Mouse (Mus musculus) ES-E14 (cell line): ENCODE results near the gene Arhgef2. TPM values are rescaled to one million over a fixed set of nuclear protein-coding genes. Genes with fewer than 3 reads are reported as not detected.

Experiments used
- DNase-seq: peaks from one replicate; pipeline ENCODE4 v3.0.0-alpha.2; 2013; ENCODE audit warnings: low read depth, low spot score
- H3K27ac ChIP-seq: 2 replicates; pipeline ENCODE4 v1.5.1; 2012; ENCODE audit warnings: low read depth, mild to moderate bottlenecking, low read length, moderate library complexity, mixed read lengths; ENCODE audit not compliant: poor library complexity, insufficient read depth, severe bottlenecking
- H3K36me3 ChIP-seq: 2 replicates; pipeline ENCODE4 v1.6.1; 2012; ENCODE audit warnings: mild to moderate bottlenecking, low read length, moderate library complexity, mixed read lengths; ENCODE audit not compliant: control insufficient read depth, poor library complexity, insufficient read depth, severe bottlenecking
- H3K4me1 ChIP-seq, 2 experiments: fragments of 150-350 bp in 1 of 2; sonication (generic) in 1 of 2; 2 replicates each; pipeline ENCODE4 v1.6.1; 2012; ENCODE audit warnings: low read length in 2 of 2, mild to moderate bottlenecking in 1 of 2, mixed read lengths in 1 of 2; ENCODE audit not compliant: control insufficient read depth in 2 of 2, insufficient read depth in 2 of 2, poor library complexity in 1 of 2
- H3K4me3 ChIP-seq, 2 experiments: fragments of 150-350 bp in 1 of 2; sonication (generic) in 1 of 2; 2 replicates each; pipeline ENCODE4 v1.5.1; 2012; ENCODE audit warnings: low read length in 2 of 2, low read depth in 1 of 2, mild to moderate bottlenecking in 1 of 2, mixed read lengths in 1 of 2; ENCODE audit not compliant: insufficient read depth in 1 of 2, poor library complexity in 1 of 2, severe bottlenecking in 1 of 2
- H3K9ac ChIP-seq: 2 replicates; pipeline ENCODE4 v1.6.1; 2012; ENCODE audit warnings: low read depth, mild to moderate bottlenecking, low read length, mixed read lengths; ENCODE audit not compliant: poor library complexity, insufficient read depth, severe bottlenecking
- H3K9me3 ChIP-seq: fragments of 150-350 bp; sonication (generic); 2 replicates; pipeline ENCODE4 v1.6.1; 2012; ENCODE audit warnings: low read depth, mild to moderate bottlenecking, low read length; ENCODE audit not compliant: control insufficient read depth, insufficient read depth
- CHD2 ChIP-seq: IDR thresholded peaks from 2 replicates; pipeline ENCODE4 v1.6.1; 2014; ENCODE audit warnings: mild to moderate bottlenecking, low read depth, low read length, inconsistent platforms
- HCFC1 ChIP-seq: IDR thresholded peaks from 2 replicates; pipeline ENCODE4 v1.6.1; 2012; ENCODE audit warnings: low read length, inconsistent platforms, borderline replicate concordance; ENCODE audit not compliant: insufficient read depth
- MAFK ChIP-seq: IDR thresholded peaks from 2 replicates; pipeline ENCODE4 v1.6.1; 2014; ENCODE audit warnings: mild to moderate bottlenecking, low read depth, low read length, inconsistent platforms; ENCODE audit not compliant: insufficient read depth
- ZC3H11A ChIP-seq: IDR thresholded peaks from 2 replicates; pipeline ENCODE4 v1.6.1; 2012; ENCODE audit warnings: low read depth, mild to moderate bottlenecking, inconsistent platforms, low read length, borderline replicate concordance
- ZNF384 ChIP-seq: IDR thresholded peaks from 2 replicates; pipeline ENCODE4 v1.6.1; 2012; ENCODE audit warnings: low read depth, low read length, inconsistent platforms
- in situ Hi-C, 2 experiments: fragments of 600-800 bp; cut with MboI; formaldehyde crosslinking; loops; one replicate each; pipeline ENCODE4 v1.15.1; 2025; ENCODE audit warnings: low sequenced_read_pairs in 2 of 2, inconsistent platforms in 1 of 2; ENCODE audit not compliant: unreplicated experiment in 2 of 2
- total RNA-seq: library from RNA; depleted of rRNA; stranded (reverse); fragments of 300-350 nt; gene quantifications from 2 replicates; pipeline ENCODE4 v1.2.3, GENCODE M21; 2012

Gene Arhgef2
- total RNA-seq, 1 experiment: 50.8 TPM

- H3K4me3 ChIP-seq: peak overlapping the region; percentile 79 to 90
- peak overlapping the region; percentile 80 for H3K9ac ChIP-seq
- peaks cover 11 to 26% of the 10 kb centered on the region in 2 experiments for H3K4me1 ChIP-seq
- DNase-seq: no peak
- TF ChIP-seq MAFK: no peak
- no peak for TF ChIP-seq ZNF384
- TF ChIP-seq ZC3H11A: no peak
- TF ChIP-seq HCFC1: no peak
- no peak; the same call in 1 of the 2 replicates for TF ChIP-seq CHD2
- H3K27ac ChIP-seq: peak overlapping the region; percentile 73
- peaks cover 14% of the 10 kb centered on the region; the same call in 1 of the 2 replicates for H3K36me3 ChIP-seq
- in situ Hi-C loops: no loop called here
- no peaks in the 10 kb centered on the region for H3K9me3 ChIP-seq
These were observed 15.3 kb downstream of the Arhgef2 start for GRCm38 (mm10) chr3:88620992-88621536.

- Histone ChIP-seq H3K36me3 (peaks cover 19% of the 10 kb centered on the region; the same call in 1 of the 2 replicates), H3K9ac (peak overlapping the region; percentile 80), H3K4me1 (peaks cover 8 to 29% of the 10 kb centered on the region in 2 experiments), H3K27ac (peak overlapping the region; percentile 73), H3K4me3 (peak overlapping the region; percentile 79 to 90), H3K9me3 (no peaks in the 10 kb centered on the region)
- no peak for DNase-seq
- in situ Hi-C loops: no loop called here
- no peak for TF ChIP-seq ZC3H11A
- TF ChIP-seq HCFC1: no peak
- TF ChIP-seq MAFK: no peak
- no peak for TF ChIP-seq CHD2
- no peak for TF ChIP-seq ZNF384
These were observed 15.9 kb downstream of the Arhgef2 start for GRCm38 (mm10) chr3:88621537-88622112.

GRCm38 (mm10) chr3:88622113-88622940 lies 16.6 kb downstream of the Arhgef2 start:
- peaks cover 19% of the 10 kb centered on the region; the same call in 1 of the 2 replicates for H3K36me3 ChIP-seq
- H3K9me3 ChIP-seq: no peaks in the 10 kb centered on the region
- in situ Hi-C loops: no loop called here
- H3K4me1 ChIP-seq: peaks cover 8 to 31% of the 10 kb centered on the region in 2 experiments
- peak overlapping the region; percentile 80 for H3K9ac ChIP-seq
- DNase-seq: no peak
- peak overlapping the region; percentile 79 to 90 for H3K4me3 ChIP-seq
- H3K27ac ChIP-seq: peak overlapping the region; percentile 73
- no peak for TF ChIP-seq ZNF384
- no peak for TF ChIP-seq CHD2
- no peak for TF ChIP-seq ZC3H11A
- no peak for TF ChIP-seq HCFC1
- TF ChIP-seq MAFK: no peak

- DNase-seq: no peak
- peak overlapping the region; percentile 68 to 79 for H3K4me3 ChIP-seq
- peaks cover 8 to 31% of the 10 kb centered on the region in 2 experiments for H3K4me1 ChIP-seq
These were observed 17.2 kb downstream of the Arhgef2 start for GRCm38 (mm10) chr3:88622941-88623345.

More at GRCm38 (mm10) chr3:88622941-88623345, 17.2 kb downstream of the Arhgef2 start:
- H3K9ac ChIP-seq: peak overlapping the region; percentile 60; the same call in 1 of the 2 replicates
- H3K27ac ChIP-seq: peak overlapping the region; percentile 22; the same call in 1 of the 2 replicates
- H3K9me3 ChIP-seq: no peaks in the 10 kb centered on the region
- in situ Hi-C loops: no loop called here
- TF ChIP-seq HCFC1: no peak
- TF ChIP-seq ZNF384: no peak
- TF ChIP-seq ZC3H11A: no peak
- TF ChIP-seq CHD2: no peak
- TF ChIP-seq MAFK: no peak
- H3K36me3 ChIP-seq: peaks cover 19% of the 10 kb centered on the region; the same call in 1 of the 2 replicates
